Mouse (Mus musculus): ENCODE results near the gene Fam151a.
A peak's percentile ranks its signal among the peaks of the same experiment; 100 is the strongest.
"Not testable (repeated sequence)": the region's sequence is repeated elsewhere in the genome, so short reads cannot be mapped to it uniquely, and the experiment has no call there.

Gene Fam151a

GRCm38 (mm10) chr4:106733636-106734035 lies at the start of gene Fam151a:
Fam151a (plus strand) TSS chr4:106733889.
- DNase-seq, result peak; percentile 25

DNA sequence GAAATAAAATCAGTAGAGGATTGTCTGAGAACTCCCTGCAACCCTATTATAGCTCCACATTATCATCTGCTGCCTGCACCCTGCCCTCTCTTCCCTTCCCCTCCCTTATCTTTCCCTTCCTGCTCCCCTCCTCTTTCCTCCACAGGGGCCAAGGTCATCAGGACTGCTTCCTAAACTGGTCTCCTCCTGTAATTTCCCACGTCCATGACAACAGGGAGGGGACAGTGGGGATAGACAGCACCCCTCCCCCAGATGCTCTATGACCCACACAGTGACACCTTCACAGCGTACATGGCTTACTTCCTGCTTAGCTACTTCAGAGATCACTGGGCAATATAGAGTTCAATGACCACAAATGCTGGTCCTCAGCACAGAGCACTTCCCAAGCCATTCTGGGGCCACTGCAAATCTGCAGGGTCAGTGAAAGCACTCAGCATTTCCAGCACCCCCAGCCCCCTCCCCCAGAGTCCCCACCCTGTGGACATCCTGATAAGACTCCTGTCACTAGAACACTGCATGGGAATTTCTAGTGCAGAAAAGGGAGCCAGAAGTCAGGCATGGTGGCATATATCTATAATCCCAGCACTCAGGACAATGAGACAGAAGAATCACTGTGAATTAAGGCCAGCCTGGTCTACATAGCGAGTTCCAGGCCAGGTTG lies 44.9 kb upstream of the Fam151a start:
- no peak for DNase-seq

DNA sequence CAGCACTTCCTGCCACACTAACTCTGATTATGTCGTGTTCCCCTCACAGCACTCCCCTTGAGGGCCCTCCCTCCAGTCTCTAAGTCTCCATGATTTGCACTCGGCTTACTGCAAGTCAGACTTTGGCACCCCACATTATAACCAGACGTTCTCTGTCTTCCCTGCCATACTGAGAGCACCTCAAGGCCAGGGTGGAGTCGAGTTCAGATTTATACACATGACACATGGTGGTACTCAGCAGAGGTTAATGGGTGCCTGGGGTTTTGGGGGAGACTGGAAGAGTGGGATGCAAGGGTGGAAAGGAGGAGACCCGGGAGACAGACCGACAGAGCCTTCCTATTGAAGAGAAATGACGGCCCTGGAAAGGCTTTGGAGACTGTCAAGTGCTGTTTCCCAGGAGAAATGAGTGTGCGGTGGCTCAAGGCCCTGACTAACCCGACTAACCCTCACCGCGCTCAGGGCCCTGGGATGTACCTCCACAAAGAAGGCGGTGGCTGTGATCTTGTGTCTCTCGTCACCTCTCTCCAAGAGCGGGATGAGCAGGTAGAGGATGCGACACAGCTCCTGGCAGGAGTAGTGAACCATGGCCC lies 39.8 kb upstream of the Fam151a start:
- DNase-seq, result no peak

- DNase-seq, result peak; percentile 35
These were observed 33.7 kb upstream of the Fam151a start for GRCm38 (mm10) chr4:106699989-106700388.

GRCm38 (mm10) chr4:106700798-106701197 lies 32.9 kb upstream of the Fam151a start:
- no peak for DNase-seq

DNA sequence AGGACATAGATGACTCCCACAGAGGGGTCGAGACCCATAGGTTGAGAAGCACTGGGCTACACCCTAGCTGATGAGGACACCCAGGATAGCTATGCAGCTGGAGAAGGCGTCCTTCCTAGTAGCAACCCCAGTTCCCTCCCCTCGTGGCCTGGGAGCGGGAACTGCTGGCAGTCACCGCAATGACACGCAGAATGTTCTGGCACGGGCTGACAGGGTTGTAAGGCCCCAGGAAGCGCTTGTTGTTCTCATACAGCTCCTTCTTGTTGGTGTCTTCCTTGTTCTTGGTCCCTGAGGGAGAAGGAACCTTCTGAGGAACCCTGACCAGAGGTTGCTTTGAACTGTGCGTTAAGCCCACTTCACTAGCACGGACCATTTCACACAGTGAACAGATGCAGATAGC lies 29.7 kb upstream of the Fam151a start:
- DNase-seq, result peak; percentile 18

- no peak for DNase-seq
These were observed 29.3 kb upstream of the Fam151a start for GRCm38 (mm10) chr4:106704416-106704815.

- DNase-seq, result no peak
These were observed 28.5 kb upstream of the Fam151a start for GRCm38 (mm10) chr4:106705096-106705665.

- no peak for DNase-seq
These were observed 25.7 kb upstream of the Fam151a start for GRCm38 (mm10) chr4:106707957-106708356.

DNA sequence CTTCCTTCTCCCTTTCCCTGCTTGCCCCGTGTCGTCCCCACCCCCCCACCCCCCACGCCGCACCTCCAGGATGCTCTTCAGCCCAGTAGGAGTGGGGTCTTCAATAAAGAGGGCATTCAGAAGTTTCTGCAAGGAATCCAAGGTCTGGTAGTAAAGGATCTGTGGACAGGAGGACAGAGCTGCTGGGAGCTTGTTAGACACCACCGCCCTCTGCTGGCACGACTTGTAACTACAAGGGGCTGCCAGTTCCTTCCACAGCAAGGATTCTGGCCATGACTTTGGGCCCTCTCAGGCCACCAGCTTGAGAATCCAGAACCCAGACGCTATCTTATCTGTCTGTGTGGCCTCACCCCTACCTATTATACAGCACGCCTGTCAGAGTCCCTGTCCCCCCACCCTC lies 25.3 kb upstream of the Fam151a start:
- DNase-seq, result peak; percentile 85

DNA sequence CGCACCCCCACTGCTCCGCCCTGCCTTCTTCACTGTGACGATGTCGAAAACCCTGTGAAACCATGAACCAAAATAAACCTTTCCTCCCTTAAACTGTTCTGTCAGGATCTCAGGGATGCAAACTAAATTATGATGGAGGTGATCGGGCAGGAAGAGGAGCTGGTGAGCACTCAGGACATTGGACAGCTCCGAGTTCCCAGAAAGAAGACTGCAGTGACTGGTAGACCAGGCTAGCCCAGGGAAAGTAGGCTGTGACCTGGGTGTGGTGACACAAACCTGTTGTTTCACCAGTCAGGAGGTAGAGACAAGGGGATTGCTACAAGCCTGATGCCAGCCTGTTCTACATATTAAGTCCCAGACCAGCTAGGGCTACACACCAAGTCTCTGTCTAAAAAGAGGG lies 20.1 kb upstream of the Fam151a start:
- DNase-seq, result no peak

GRCm38 (mm10) chr4:106720631-106721030 lies 13.1 kb upstream of the Fam151a start:
- DNase-seq, result no peak

DNA sequence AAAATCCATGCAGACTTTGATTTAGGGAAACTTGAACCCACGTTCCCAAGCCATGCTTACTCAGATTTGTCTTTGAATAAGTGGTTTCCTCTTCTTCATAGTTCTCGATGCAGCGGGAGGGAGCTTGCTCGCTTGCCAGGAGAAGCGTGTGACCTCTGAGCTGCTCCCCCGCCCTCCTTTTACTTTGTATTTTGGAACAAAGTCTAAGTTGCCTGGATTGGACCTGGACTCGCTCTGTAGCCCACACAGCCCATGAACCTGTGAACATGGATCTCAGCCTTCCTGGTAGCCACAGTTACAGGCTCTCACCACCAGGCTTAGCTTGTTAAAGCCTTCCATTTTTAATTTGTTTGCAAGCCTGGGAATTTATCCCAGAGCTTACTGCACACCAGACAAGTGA lies 2.9 kb upstream of the Fam151a start, which contains the start of gene Mroh7:
Gene Mroh7 (minus strand): TSS at position 112 of the 400 bp plus-strand sequence.
- DNase-seq, result no peak

- not testable (repeated sequence) for DNase-seq
These were observed 3.2 kb downstream of the Fam151a start for GRCm38 (mm10) chr4:106736884-106737283.

GRCm38 (mm10) chr4:106737904-106738303 lies 4.2 kb downstream of the Fam151a start:
- no peak for DNase-seq

DNA sequence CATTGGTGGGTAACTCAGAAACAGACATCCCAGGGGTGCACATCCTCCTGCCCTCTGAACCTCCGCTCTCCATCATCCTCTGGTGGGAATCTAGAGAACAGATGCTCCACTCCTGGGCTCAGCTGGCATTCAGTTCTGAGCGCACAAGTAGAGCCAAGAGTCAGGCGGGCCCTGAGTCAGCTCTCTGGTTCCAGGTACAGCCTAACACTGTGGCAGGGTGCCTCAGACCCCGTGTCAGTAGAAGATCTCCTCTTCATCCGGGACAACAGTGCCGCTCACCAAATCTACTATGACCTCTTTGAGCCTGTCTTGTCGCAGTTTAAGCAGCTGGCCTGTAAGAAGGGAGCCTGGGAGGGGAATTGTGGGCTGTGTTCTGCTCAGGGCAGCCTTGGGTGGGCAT lies 12.2 kb downstream of the Fam151a start:
- no peak for DNase-seq

DNA sequence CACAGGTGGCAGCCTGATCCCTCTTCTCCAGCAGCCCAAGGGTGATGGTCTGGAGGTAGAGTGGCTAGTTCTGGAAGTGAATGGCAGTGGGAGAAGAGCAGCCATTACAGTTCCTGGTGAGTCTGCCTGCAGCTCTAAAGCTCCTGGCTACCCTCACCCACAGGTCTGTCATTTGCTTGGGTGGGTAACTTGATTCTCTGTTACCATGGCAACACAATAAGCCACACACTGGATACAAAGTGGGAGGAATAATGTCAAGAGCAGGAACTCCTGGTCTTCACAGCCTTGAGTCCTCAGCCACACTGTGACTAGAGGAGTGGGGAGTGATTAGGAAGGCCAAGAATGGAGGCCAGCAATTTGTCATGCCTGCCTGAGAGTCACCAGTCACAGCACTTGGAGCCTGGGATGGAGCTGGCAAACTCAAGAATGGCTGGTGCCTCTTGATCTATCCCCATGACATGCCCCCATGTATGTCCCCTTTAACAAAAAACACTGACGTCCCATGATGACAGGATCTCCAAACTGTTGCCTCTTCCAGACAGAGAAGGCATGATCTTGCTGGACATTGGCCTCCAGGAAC lies 13.4 kb downstream of the Fam151a start:
- DNase-seq, result no peak

DNA sequence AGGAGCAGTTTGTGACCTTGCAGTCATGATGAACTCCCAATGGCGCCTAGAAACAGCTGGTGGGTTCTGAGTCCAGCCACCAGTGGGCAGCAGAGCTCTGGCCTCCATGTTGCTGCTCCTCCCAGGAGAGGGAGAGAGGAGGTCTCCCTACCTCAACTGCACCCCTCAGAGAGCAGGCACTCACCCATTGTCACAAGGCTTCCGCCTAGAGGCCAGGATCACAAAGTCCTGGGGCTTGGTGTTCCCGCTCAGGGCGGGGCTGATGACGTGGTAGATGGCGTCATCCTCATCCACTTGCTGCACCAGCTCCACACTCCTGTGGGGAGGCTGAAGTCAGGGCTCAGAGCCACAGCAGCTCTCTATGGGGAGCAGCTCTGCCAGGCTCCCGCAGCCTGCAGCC lies 16.0 kb downstream of the Fam151a start:
- peak; percentile 85 for DNase-seq

DNA sequence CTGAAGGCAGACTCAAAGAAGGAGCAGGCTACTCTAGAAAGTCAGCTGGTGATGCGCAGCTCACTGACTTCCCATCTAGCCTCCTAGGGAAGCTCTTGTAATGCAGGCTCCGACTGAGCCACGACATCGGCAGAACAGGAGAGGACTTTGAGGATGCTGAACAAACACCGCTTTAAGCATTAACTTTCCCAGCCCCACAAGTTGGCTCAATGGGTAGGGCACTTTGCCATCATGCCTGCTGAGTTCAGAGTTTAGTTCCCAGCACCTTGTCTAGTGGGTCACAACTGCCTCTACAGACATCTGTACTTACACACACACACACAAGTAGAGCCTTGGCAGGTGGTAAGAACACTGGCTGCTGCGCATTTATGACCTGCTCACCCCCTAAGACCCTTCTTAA lies 18.0 kb downstream of the Fam151a start:
- no peak for DNase-seq

- no peak for DNase-seq
These were observed 30.5 kb downstream of the Fam151a start for GRCm38 (mm10) chr4:106764166-106764565.

- DNase-seq, result no peak
These were observed 35.6 kb downstream of the Fam151a start for GRCm38 (mm10) chr4:106769306-106769705.

DNA sequence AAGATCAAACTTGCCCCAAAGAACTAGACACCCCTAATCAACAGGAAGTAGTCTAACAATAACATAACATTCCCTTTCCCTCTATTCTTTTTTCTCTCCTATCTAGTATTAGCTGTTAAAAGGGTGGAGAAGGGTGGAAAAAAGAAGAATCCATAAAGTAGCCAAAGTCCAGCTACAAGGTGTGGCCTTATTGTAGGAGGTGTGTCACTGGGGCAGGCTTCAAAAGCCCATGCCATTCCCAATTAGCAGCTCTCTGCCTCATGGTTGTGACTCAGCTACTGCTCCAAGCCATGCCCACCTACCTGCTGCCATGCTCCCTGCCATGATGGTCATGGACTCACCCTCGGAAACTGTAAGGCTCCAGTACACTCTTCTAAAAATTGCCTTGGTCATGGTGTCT lies 38.9 kb downstream of the Fam151a start:
- DNase-seq, result no peak

- not testable (repeated sequence) for DNase-seq
These were observed 42.1 kb downstream of the Fam151a start for GRCm38 (mm10) chr4:106775767-106776166.

- DNase-seq, result no peak
These were observed 43.3 kb downstream of the Fam151a start for GRCm38 (mm10) chr4:106776998-106777397.
